Mouse (Mus musculus) kidney, embryonic 16.5 days (tissue): ENCODE data around the gene Mup15. TPM values are rescaled to one million over a fixed set of nuclear protein-coding genes. Genes with fewer than 3 reads are reported as not detected.
"Not testable (repeated sequence)": the region's sequence is repeated elsewhere in the genome, so short reads cannot be mapped to it uniquely, and the experiment has no call there.

ENCODE experiments used
- ATAC-seq: fragments of 200-750 bp; cut with Nextera tagmentation; 2 replicates; pipeline ENCODE4 v1.8.0; 2017; ENCODE audit warnings: moderate TSS enrichment; ENCODE audit not compliant: low FRiP score, low TSS enrichment
- H3K27ac ChIP-seq: fragments of 300-500 bp; sonication (generic); 2 replicates; pipeline ENCODE4 v1.5.1; 2014; ENCODE audit warnings: low read length
- H3K27me3 ChIP-seq: fragments of 300-500 bp; sonication (generic); 2 replicates; pipeline ENCODE4 v1.6.1; 2014; ENCODE audit warnings: low read length, control low read depth, mixed read lengths; ENCODE audit not compliant: insufficient read depth
- H3K36me3 ChIP-seq: fragments of 300-500 bp; sonication (generic); 2 replicates; pipeline ENCODE4 v1.6.1; 2014; ENCODE audit warnings: low read length, control low read depth, mixed read lengths; ENCODE audit not compliant: insufficient read depth
- H3K4me1 ChIP-seq: fragments of 300-500 bp; sonication (generic); 2 replicates; pipeline ENCODE4 v1.6.1; 2014; ENCODE audit warnings: low read length, control low read depth, mixed read lengths; ENCODE audit not compliant: insufficient read depth
- H3K4me2 ChIP-seq: fragments of 300-500 bp; sonication (generic); replicated peaks from 2 replicates; pipeline ENCODE4 v1.6.1; 2014; ENCODE audit warnings: low read depth, low read length
- H3K4me3 ChIP-seq: fragments of 300-500 bp; sonication (generic); 2 replicates; pipeline ENCODE4 v1.5.1; 2014; ENCODE audit warnings: mild to moderate bottlenecking, low read length
- H3K9ac ChIP-seq: fragments of 300-500 bp; sonication (generic); replicated peaks from 2 replicates; pipeline ENCODE4 v1.6.1; 2014; ENCODE audit warnings: low read length
- H3K9me3 ChIP-seq: fragments of 300-500 bp; sonication (generic); 2 replicates; pipeline ENCODE4 v1.6.1; 2016; ENCODE audit warnings: low read length, control low read depth
- WGBS: fragments of 180-500 bp; shearing (Covaris S2); extraction: QIAGEN DNeasy Blood & Tissue Kit; methylation state at CpG from one replicate; pipeline ENCODE4 v1.1.7; 2014; 5-methylcytosine and 5-hydroxymethylcytosine counted together
- polyA plus RNA-seq: library from polyadenylated mRNA; unstranded; fragments of >200 nt; fragmentation: Nextera tagmentation; extraction: Ambion mirVana; gene quantifications from 2 replicates; pipeline ENCODE4 v1.2.1, GENCODE M21; 2015

Gene Mup15
- polyA plus RNA-seq: not detected in 2 replicates

DNA sequence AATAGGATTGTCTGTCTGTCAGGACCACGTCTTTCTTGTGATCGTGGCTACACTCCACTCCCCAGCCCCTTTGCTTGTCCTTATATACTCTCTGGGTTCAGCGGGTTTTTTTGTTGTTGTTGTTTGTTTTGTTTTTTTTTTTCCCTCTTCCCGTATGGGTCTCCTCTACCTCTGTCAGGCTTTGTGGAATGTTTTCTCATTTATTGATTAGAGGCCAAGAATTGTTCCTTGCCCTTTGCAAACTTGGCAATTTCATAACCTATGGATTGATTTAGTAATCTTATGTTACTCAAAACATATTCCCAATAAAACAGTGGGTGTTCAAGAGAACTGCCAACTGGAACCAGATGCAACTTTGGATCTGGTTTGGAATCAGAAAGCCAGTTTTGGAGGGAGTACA is at the start of gene Mup15:
Gene Mup15 (minus strand): TSS at position 101 of the 400 bp plus-strand sequence.
- H3K9me3 ChIP-seq, H3K27ac ChIP-seq, ATAC-seq, H3K4me3 ChIP-seq, H3K36me3 ChIP-seq, H3K9ac ChIP-seq, H3K4me1 ChIP-seq, H3K27me3 ChIP-seq, H3K4me2 ChIP-seq: not testable (repeated sequence)
- no CpG with 5 or more reads among the region's 4 CpGs for WGBS

Other genes starting within 250 kb of the Mup15 start
- gene Mup13, start 211.5 kb downstream of the Mup15 start, polyA plus RNA-seq: not detected in 2 replicates
- gene Mup14, start 135.7 kb downstream of the Mup15 start, polyA plus RNA-seq: not detected in 2 replicates
- gene Mup16, start 79.8 kb upstream of the Mup15 start, polyA plus RNA-seq: not detected in 2 replicates
- gene Mup17, start 156.1 kb upstream of the Mup15 start, polyA plus RNA-seq: not detected in 2 replicates
- gene Mup18, start 234.4 kb upstream of the Mup15 start, polyA plus RNA-seq: not detected in 2 replicates